Mouse (Mus musculus) hindbrain, embryonic 11.5 days (tissue): ENCODE results near the gene Mphosph9. TPM values are rescaled to one million over a fixed set of nuclear protein-coding genes. Genes with fewer than 3 reads are reported as not detected.

Experiments used
- ATAC-seq: fragments of 200-750 bp; cut with Nextera tagmentation; 2 replicates; pipeline ENCODE4 v1.8.0; 2017; ENCODE audit warnings: mild to moderate bottlenecking, moderate TSS enrichment, moderate library complexity; ENCODE audit not compliant: low FRiP score
- DNase-seq: peaks from one replicate; pipeline ENCODE4 v3.0.0-alpha.2; 2015; ENCODE audit warnings: low spot score
- H3K27ac ChIP-seq: fragments of 300-500 bp; sonication (generic); 2 replicates; pipeline ENCODE4 v1.5.1; 2014; ENCODE audit warnings: mild to moderate bottlenecking, low read depth, low read length
- H3K27me3 ChIP-seq: fragments of 300-500 bp; sonication (generic); 2 replicates; pipeline ENCODE4 v1.6.1; 2014; ENCODE audit warnings: mild to moderate bottlenecking, low read length, moderate library complexity, mixed read lengths; ENCODE audit not compliant: control insufficient read depth, insufficient read depth
- H3K36me3 ChIP-seq: fragments of 300-500 bp; sonication (generic); 2 replicates; pipeline ENCODE4 v1.6.1; 2014; ENCODE audit warnings: mild to moderate bottlenecking, low read length, moderate library complexity, mixed read lengths; ENCODE audit not compliant: control insufficient read depth, insufficient read depth
- H3K4me1 ChIP-seq: fragments of 300-500 bp; sonication (generic); replicated peaks from 2 replicates; pipeline ENCODE4 v1.6.1; 2014; ENCODE audit warnings: low read length, mixed read lengths; ENCODE audit not compliant: control insufficient read depth, insufficient read depth
- H3K4me2 ChIP-seq: fragments of 300-500 bp; sonication (generic); replicated peaks from 2 replicates; pipeline ENCODE4 v1.6.1; 2014; ENCODE audit warnings: mild to moderate bottlenecking, low read depth, low read length
- H3K4me3 ChIP-seq: fragments of 300-500 bp; sonication (generic); 2 replicates; pipeline ENCODE4 v1.5.1; 2014; ENCODE audit warnings: low read depth, low read length
- H3K9ac ChIP-seq: fragments of 300-500 bp; sonication (generic); 2 replicates; pipeline ENCODE4 v1.6.1; 2014; ENCODE audit warnings: low read depth, low read length
- H3K9me3 ChIP-seq: fragments of 300-500 bp; sonication (generic); 2 replicates; pipeline ENCODE4 v1.6.1; 2016; ENCODE audit warnings: low read length; ENCODE audit not compliant: control insufficient read depth
- WGBS: fragments of 180-500 bp; shearing (Covaris S2); extraction: QIAGEN DNeasy Blood & Tissue Kit; methylation state at CpG from one replicate; pipeline ENCODE4 v1.1.7; 2014; 5-methylcytosine and 5-hydroxymethylcytosine counted together
- polyA plus RNA-seq: library from polyadenylated mRNA; unstranded; fragments of >200 nt; fragmentation: Nextera tagmentation; extraction: Ambion mirVana; gene quantifications from 2 replicates; pipeline ENCODE4 v1.2.1, GENCODE M21; 2014

The Mphosph9 gene
- polyA plus RNA-seq, 1 experiment from 2014 or later = 20.5 TPM

- Histone ChIP-seq H3K27ac (no peak overlapping the region), H3K9ac (no peak overlapping the region), H3K36me3 (no peaks in the 10 kb centered on the region), H3K27me3 (no peaks in the 10 kb centered on the region), H3K4me1 (peaks cover 8% of the 10 kb centered on the region), H3K4me2 (no peak overlapping the region), H3K9me3 (no peaks in the 10 kb centered on the region), H3K4me3 (no peak overlapping the region)
- WGBS = 72% methylated on average over 9 of the region's 9 CpGs
- DNase-seq (no peak), ATAC-seq (no peak)
These were observed 122.6 kb downstream of the Mphosph9 start for GRCm38 (mm10) chr5:124205211-124205610.

GRCm38 (mm10) chr5:124204127-124204794 lies 123.5 kb downstream of the Mphosph9 start:
- H3K27ac ChIP-seq = no peak overlapping the region
- H3K4me3 ChIP-seq = no peak overlapping the region
- H3K9me3 ChIP-seq = no peaks in the 10 kb centered on the region
- DNase-seq (no peak), ATAC-seq (no peak)
- no peaks in the 10 kb centered on the region for H3K36me3 ChIP-seq
- H3K9ac ChIP-seq = no peak overlapping the region
- no peak overlapping the region for H3K4me2 ChIP-seq
- WGBS = 90% methylated on average over 9 of the region's 9 CpGs
- peaks cover 8% of the 10 kb centered on the region for H3K4me1 ChIP-seq
- H3K27me3 ChIP-seq = no peaks in the 10 kb centered on the region

GRCm38 (mm10) chr5:124203251-124203650 lies 124.5 kb downstream of the Mphosph9 start:
- no peak overlapping the region for H3K4me2 ChIP-seq
- H3K27me3 ChIP-seq = no peaks in the 10 kb centered on the region
- no peak overlapping the region for H3K27ac ChIP-seq
- no peak for DNase-seq
- H3K36me3 ChIP-seq = no peaks in the 10 kb centered on the region
- H3K4me1 ChIP-seq = peaks cover 8% of the 10 kb centered on the region
- H3K4me3 ChIP-seq = no peak overlapping the region
- no peak for ATAC-seq
- no peak overlapping the region for H3K9ac ChIP-seq
- H3K9me3 ChIP-seq = no peaks in the 10 kb centered on the region
- 88% methylated on average over 4 of the region's 4 CpGs for WGBS

- no peaks in the 10 kb centered on the region for H3K9me3 ChIP-seq
- H3K4me1 ChIP-seq = peaks cover 3% of the 10 kb centered on the region; the same call in 1 of the 2 replicates
- H3K36me3 ChIP-seq = no peaks in the 10 kb centered on the region
- DNase-seq (no peak), ATAC-seq (no peak)
- no peaks in the 10 kb centered on the region for H3K27me3 ChIP-seq
- H3K4me2 ChIP-seq = no peak overlapping the region
- H3K27ac ChIP-seq = no peak overlapping the region
- 73% methylated on average over 4 of the region's 4 CpGs for WGBS
- no peak overlapping the region for H3K9ac ChIP-seq
- H3K4me3 ChIP-seq = no peak overlapping the region
These were observed 125.7 kb downstream of the Mphosph9 start for GRCm38 (mm10) chr5:124202071-124202470.

- Histone ChIP-seq H3K4me1 (peaks cover 3% of the 10 kb centered on the region; the same call in 1 of the 2 replicates), H3K4me2 (no peak overlapping the region), H3K9me3 (no peaks in the 10 kb centered on the region), H3K9ac (no peak overlapping the region), H3K36me3 (no peaks in the 10 kb centered on the region), H3K27ac (no peak overlapping the region), H3K27me3 (no peaks in the 10 kb centered on the region), H3K4me3 (no peak overlapping the region)
- WGBS = 81% methylated on average over 2 of the region's 2 CpGs
- DNase-seq (no peak), ATAC-seq (no peak)
These were observed 126.2 kb downstream of the Mphosph9 start for GRCm38 (mm10) chr5:124201564-124201963.

Other genes with a start within 250 kb of the Mphosph9 start
- gene Abcb9, start 232.2 kb downstream of the Mphosph9 start, polyA plus RNA-seq = 0.71 and 0.76 TPM in 2 replicates
- gene Ogfod2, start 215.7 kb downstream of the Mphosph9 start, polyA plus RNA-seq = 13.1 and 13.3 TPM in 2 replicates
- gene Arl6ip4, start 211.9 kb downstream of the Mphosph9 start, polyA plus RNA-seq = 80.8 and 91.5 TPM in 2 replicates
- 5.1 and 6.0 TPM in 2 replicates for gene Pitpnm2, start 78.2 kb downstream of the Mphosph9 start, polyA plus RNA-seq
- gene 2810006K23Rik, start 117 bp upstream of the Mphosph9 start, polyA plus RNA-seq = 17.4 and 19.7 TPM in 2 replicates
- gene Cdk2ap1, start 35.1 kb upstream of the Mphosph9 start, polyA plus RNA-seq = 155 and 243 TPM in 2 replicates
- 92.9 and 116 TPM in 2 replicates for gene Sbno1, start 98.0 kb upstream of the Mphosph9 start, polyA plus RNA-seq
- gene Kmt5a, start 112.0 kb upstream of the Mphosph9 start, polyA plus RNA-seq = 52.2 and 83.1 TPM in 2 replicates
- 19.2 and 20.8 TPM in 2 replicates for gene Rilpl2, start 150.4 kb upstream of the Mphosph9 start, polyA plus RNA-seq
- 15.2 and 15.7 TPM in 2 replicates for gene Snrnp35, start 155.2 kb upstream of the Mphosph9 start, polyA plus RNA-seq
- gene Rilpl1, start 203.4 kb upstream of the Mphosph9 start, polyA plus RNA-seq = 16.4 and 20.7 TPM in 2 replicates
- 474 and 506 TPM in 2 replicates for gene Tmed2, start 212.7 kb upstream of the Mphosph9 start, polyA plus RNA-seq
- 15.6 and 17.6 TPM in 2 replicates for gene Ddx55, start 224.9 kb upstream of the Mphosph9 start, polyA plus RNA-seq